Comparison of ENCODE assay signal across 15 mouse cellular contexts in the genomic region with DNA sequence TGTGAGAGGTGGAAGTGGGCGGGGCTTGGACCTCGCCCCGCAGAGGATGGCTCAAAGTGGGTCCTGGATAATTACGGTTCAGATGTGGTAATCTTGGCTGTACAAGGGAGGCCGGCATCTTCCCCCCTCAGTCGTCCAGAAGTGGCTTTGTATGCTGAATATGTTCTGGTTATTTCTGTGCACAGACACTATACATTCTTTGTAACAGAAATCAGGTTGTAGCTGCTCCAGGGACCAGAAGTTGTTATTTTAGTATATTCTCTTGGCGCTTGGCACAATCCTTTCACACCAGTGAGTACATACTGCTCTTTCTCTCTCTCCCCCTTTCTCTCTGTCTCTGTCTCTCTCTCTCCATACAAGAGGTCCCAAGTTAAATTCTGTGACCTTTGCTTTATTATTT.
DNase-seq lines count a peak whose midpoint lies in the region; ATAC-seq and TF ChIP-seq lines count a peak whose summit lies in the region.
"Had no signal": no experiment of that assay in that cellular context is flagged by ENCODE, and none has a peak within 500 bp of the region (broad histone marks: within the 10 kb centered on the region; RNA-seq: fewer than 3 reads in every experiment).

No protein-coding gene starts in this region.

- WGBS in forebrain, embryonic 13.5 days: 78% methylated on average over 7 of the region's 7 CpGs
- 83% methylated on average over 7 of the region's 7 CpGs for WGBS in forebrain, embryonic 14.5 days
- WGBS in liver, embryonic 11.5 days: 65% methylated on average over 7 of the region's 7 CpGs
- 68% methylated on average over 7 of the region's 7 CpGs for WGBS in liver, embryonic 12.5 days (ENCODE audit: insufficient replicate concordance)
- 38% methylated on average over 7 of the region's 7 CpGs for WGBS in intestine, postnatal 0 days

- no peak for DNase-seq in forebrain, embryonic 14.5 days (ENCODE audit: low spot score)
- no peak for DNase-seq in liver, embryonic 11.5 days (ENCODE audit: low spot score)
- DNase-seq in right cerebral cortex, postnatal 36 days (ENCODE audit: low spot score in 2 of 2): no peak
- no peak for DNase-seq in right cerebral cortex, postnatal 10 days (ENCODE audit: low spot score in 2 of 2)

- H3K27me3 ChIP-seq in forebrain, embryonic 13.5 days: no peaks in the 10 kb centered on the region
- no peaks in the 10 kb centered on the region for H3K27me3 ChIP-seq in forebrain, embryonic 14.5 days (replicated peaks; ENCODE audit: control insufficient read depth, insufficient read depth, low read length)
- no peaks in the 10 kb centered on the region; the same call in 1 of the 2 replicates for H3K27me3 ChIP-seq in liver, embryonic 11.5 days (replicated peaks; ENCODE audit: control insufficient read depth, insufficient read depth, low read length)
- H3K27me3 ChIP-seq in liver, embryonic 12.5 days (replicated peaks): peaks cover 9% of the 10 kb centered on the region; the same call in 1 of the 2 replicates
- H3K27me3 ChIP-seq in intestine, postnatal 0 days (replicated peaks; ENCODE audit: control insufficient read depth, insufficient read depth, low read length): no peaks in the 10 kb centered on the region
- H3K27me3 ChIP-seq: embryonic facial prominence, embryonic 12.5 days; hindbrain, embryonic 15.5 days had no signal

- no peak overlapping the region for H3K27ac ChIP-seq in forebrain, embryonic 13.5 days
- H3K27ac ChIP-seq in forebrain, embryonic 14.5 days (ENCODE audit: low read depth, low read length): no peak overlapping the region
- H3K27ac ChIP-seq in liver, embryonic 11.5 days (ENCODE audit: low read depth, low read length): no peak overlapping the region
- no peak overlapping the region for H3K27ac ChIP-seq in liver, embryonic 12.5 days
- H3K27ac ChIP-seq in intestine, postnatal 0 days (ENCODE audit: low read depth, low read length): no peak overlapping the region
- H3K27ac ChIP-seq: embryonic facial prominence, embryonic 12.5 days; heart, adult 2 months; heart, embryonic 15.5 days; hindbrain, embryonic 15.5 days had no signal

- no peak overlapping the region for H3K4me2 ChIP-seq in forebrain, embryonic 13.5 days
- no peak overlapping the region for H3K4me2 ChIP-seq in forebrain, embryonic 14.5 days (ENCODE audit: low read length)
- no peak overlapping the region for H3K4me2 ChIP-seq in liver, embryonic 11.5 days
- H3K4me2 ChIP-seq in liver, embryonic 12.5 days: no peak overlapping the region
- peak overlapping the region; percentile 49 for H3K4me2 ChIP-seq in intestine, postnatal 0 days (replicated peaks; ENCODE audit: low read depth)
- H3K4me2 ChIP-seq: embryonic facial prominence, embryonic 12.5 days; heart, embryonic 11.5 days; heart, embryonic 15.5 days; hindbrain, embryonic 15.5 days had no signal

- ATAC-seq in forebrain, embryonic 13.5 days: 0 out of 2 replicates have a peak, but pooled peaks have one; percentile 2
- no peak for ATAC-seq in forebrain, embryonic 14.5 days
- 0 out of 2 replicates have a peak, but pooled peaks have one; percentile 18 for ATAC-seq in liver, embryonic 11.5 days (replicated peaks; ENCODE audit: low FRiP score)
- ATAC-seq in liver, embryonic 12.5 days: no peak
- ATAC-seq in intestine, postnatal 0 days: no peak; the same call in 1 of the 2 replicates
- ATAC-seq in megakaryocyte, adult 5-6 weeks (ENCODE audit: poor library complexity, severe bottlenecking): no peak

- TF ChIP-seq CTCF in intestine, postnatal 0 days (IDR thresholded peaks at IDR 0.05; ENCODE audit: low read depth): no peak

- H3K4me3 ChIP-seq in forebrain, embryonic 13.5 days: no peak overlapping the region
- H3K4me3 ChIP-seq in forebrain, embryonic 14.5 days (ENCODE audit: low read depth, low read length): no peak overlapping the region
- H3K4me3 ChIP-seq in liver, embryonic 11.5 days (ENCODE audit: low read depth, low read length): no peak overlapping the region
- H3K4me3 ChIP-seq in liver, embryonic 12.5 days: no peak overlapping the region
- H3K4me3 ChIP-seq in intestine, postnatal 0 days (ENCODE audit: low read depth, low read length): no peak overlapping the region
- H3K4me3 ChIP-seq: embryonic facial prominence, embryonic 12.5 days; heart, adult 2 months; heart, embryonic 15.5 days; hindbrain, embryonic 15.5 days had no signal

- H3K9me3 ChIP-seq in forebrain, embryonic 13.5 days (replicated peaks): no peaks in the 10 kb centered on the region
- H3K9me3 ChIP-seq in forebrain, embryonic 14.5 days (replicated peaks; ENCODE audit: control insufficient read depth, low read length): no peaks in the 10 kb centered on the region
- no peaks in the 10 kb centered on the region for H3K9me3 ChIP-seq in liver, embryonic 11.5 days (ENCODE audit: control insufficient read depth, low read length)
- H3K9me3 ChIP-seq in liver, embryonic 12.5 days (replicated peaks): no peaks in the 10 kb centered on the region
- H3K9me3 ChIP-seq in intestine, postnatal 0 days (ENCODE audit: control insufficient read depth): no peaks in the 10 kb centered on the region
- H3K9me3 ChIP-seq: embryonic facial prominence, embryonic 12.5 days; heart, embryonic 15.5 days; hindbrain, embryonic 15.5 days had no signal

- H3K9ac ChIP-seq in forebrain, embryonic 13.5 days: no peak overlapping the region
- no peak overlapping the region for H3K9ac ChIP-seq in forebrain, embryonic 14.5 days (ENCODE audit: low read length)
- no peak overlapping the region for H3K9ac ChIP-seq in liver, embryonic 11.5 days (ENCODE audit: low read depth, low read length)
- H3K9ac ChIP-seq in liver, embryonic 12.5 days: no peak overlapping the region
- no peak overlapping the region for H3K9ac ChIP-seq in intestine, postnatal 0 days (ENCODE audit: low read depth, low read length)
- H3K9ac ChIP-seq: embryonic facial prominence, embryonic 12.5 days; forebrain, postnatal 0 days; heart, embryonic 15.5 days; hindbrain, embryonic 15.5 days had no signal

- 0 out of 2 replicates have a peak, but pooled peaks cover 6% of the 10 kb centered on the region for H3K4me1 ChIP-seq in forebrain, embryonic 13.5 days
- H3K4me1 ChIP-seq in forebrain, embryonic 14.5 days (ENCODE audit: control insufficient read depth, insufficient read depth, low read length): no peaks in the 10 kb centered on the region
- no peaks in the 10 kb centered on the region; the same call in 1 of the 2 replicates for H3K4me1 ChIP-seq in liver, embryonic 11.5 days (replicated peaks; ENCODE audit: control insufficient read depth, insufficient read depth, low read length)
- H3K4me1 ChIP-seq in liver, embryonic 12.5 days: peaks cover 2% of the 10 kb centered on the region; the same call in 1 of the 2 replicates
- no peaks in the 10 kb centered on the region; the same call in 1 of the 2 replicates for H3K4me1 ChIP-seq in intestine, postnatal 0 days (replicated peaks; ENCODE audit: control insufficient read depth, insufficient read depth, low read length)
- H3K4me1 ChIP-seq: embryonic facial prominence, embryonic 12.5 days; hindbrain, embryonic 15.5 days had no signal

- no peaks in the 10 kb centered on the region for H3K36me3 ChIP-seq in forebrain, embryonic 13.5 days (ENCODE audit: poor library complexity, severe bottlenecking)
- no peaks in the 10 kb centered on the region for H3K36me3 ChIP-seq in forebrain, embryonic 14.5 days (ENCODE audit: control insufficient read depth, insufficient read depth, low read length)
- H3K36me3 ChIP-seq in liver, embryonic 11.5 days (ENCODE audit: control insufficient read depth, insufficient read depth, low read length): no peaks in the 10 kb centered on the region
- no peaks in the 10 kb centered on the region for H3K36me3 ChIP-seq in liver, embryonic 12.5 days
- H3K36me3 ChIP-seq in intestine, postnatal 0 days (ENCODE audit: control insufficient read depth, insufficient read depth): no peaks in the 10 kb centered on the region
- H3K36me3 ChIP-seq: embryonic facial prominence, embryonic 12.5 days; G1E; heart, embryonic 15.5 days had no signal

Comparison
In these comparisons a context has a peak if more than half of its experiments do, and no peak if none do; other contexts are left out.
1. ATAC-seq: peak in forebrain, embryonic 13.5 days (single experiment) and liver, embryonic 11.5 days (single experiment); none in forebrain, embryonic 14.5 days (single experiment), liver, embryonic 12.5 days (single experiment), intestine, postnatal 0 days (single experiment) and megakaryocyte, adult 5-6 weeks (single experiment).